Mouse (Mus musculus) kidney, embryonic 14.5 days (tissue): ENCODE measurements around the gene Olfr504. TPM values are rescaled to one million over a fixed set of nuclear protein-coding genes. Genes with fewer than 3 reads are reported as not detected.
"Not testable (repeated sequence)": the region's sequence is repeated elsewhere in the genome, so short reads cannot be mapped to it uniquely, and the experiment has no call there.

ENCODE experiments used
- ATAC-seq: fragments of 200-750 bp; cut with Nextera tagmentation; 2 replicates; pipeline ENCODE4 v1.8.0; 2017; ENCODE audit warnings: moderate number of reproducible peaks, mild to moderate bottlenecking, moderate TSS enrichment, moderate library complexity; ENCODE audit not compliant: low FRiP score, low TSS enrichment
- H3K27ac ChIP-seq: fragments of 300-500 bp; sonication (generic); 2 replicates; pipeline ENCODE4 v1.5.1; 2014; ENCODE audit warnings: low read depth, mild to moderate bottlenecking, low read length, moderate library complexity, mixed read lengths
- H3K27me3 ChIP-seq: fragments of 300-500 bp; sonication (generic); 2 replicates; pipeline ENCODE4 v1.6.1; 2014; ENCODE audit warnings: mild to moderate bottlenecking, low read length; ENCODE audit not compliant: control insufficient read depth, insufficient read depth
- H3K36me3 ChIP-seq: fragments of 300-500 bp; sonication (generic); 2 replicates; pipeline ENCODE4 v1.6.1; 2014; ENCODE audit warnings: low read length, mixed read lengths; ENCODE audit not compliant: control insufficient read depth, insufficient read depth
- H3K4me1 ChIP-seq: fragments of 300-500 bp; sonication (generic); 2 replicates; pipeline ENCODE4 v1.6.1; 2014; ENCODE audit warnings: low read length, mixed read lengths; ENCODE audit not compliant: control insufficient read depth, insufficient read depth
- H3K4me2 ChIP-seq: fragments of 300-500 bp; sonication (generic); replicated peaks from 2 replicates; pipeline ENCODE4 v1.6.1; 2014; ENCODE audit warnings: low read depth, mild to moderate bottlenecking, low read length
- H3K4me3 ChIP-seq: fragments of 300-500 bp; sonication (generic); 2 replicates; pipeline ENCODE4 v1.5.1; 2014; ENCODE audit warnings: mild to moderate bottlenecking, low read length
- H3K9ac ChIP-seq: fragments of 300-500 bp; sonication (generic); 2 replicates; pipeline ENCODE4 v1.6.1; 2014; ENCODE audit warnings: low read depth, mild to moderate bottlenecking, low read length, moderate library complexity
- H3K9me3 ChIP-seq: fragments of 300-500 bp; sonication (generic); 2 replicates; pipeline ENCODE4 v1.6.1; 2016; ENCODE audit warnings: low read length; ENCODE audit not compliant: control insufficient read depth
- WGBS: fragments of 180-500 bp; shearing (Covaris S2); extraction: QIAGEN DNeasy Blood & Tissue Kit; methylation state at CpG from one replicate; pipeline ENCODE4 v1.1.7; 2014; 5-methylcytosine and 5-hydroxymethylcytosine counted together
- polyA plus RNA-seq: library from polyadenylated mRNA; unstranded; fragments of >200 nt; fragmentation: Nextera tagmentation; extraction: Ambion mirVana; gene quantifications from 2 replicates; pipeline ENCODE4 v1.2.1, GENCODE M21; 2014

Gene Olfr504
- polyA plus RNA-seq = not detected in 2 replicates

- Histone ChIP-seq H3K27me3 (no peaks in the 10 kb centered on the region), H3K27ac (no peak within 1 kb of the TSS), H3K4me3 (no peak within 1 kb of the TSS), H3K9me3 (0 out of 2 replicates have a peak, but pooled peaks cover 3% of the 10 kb centered on the region), H3K4me1 (no peaks in the 10 kb centered on the region), H3K9ac (no peak within 1 kb of the TSS), H3K4me2 (no peak within 1 kb of the TSS), H3K36me3 (no peaks in the 10 kb centered on the region)
- no peak for ATAC-seq
- WGBS = 84% methylated on average over 1 of the region's 1 CpGs
These were observed at the start of gene Olfr504 for GRCm38 (mm10) chr7:108565693-108566092. Olfr504 (minus strand) TSS chr7:108565793.

- Histone ChIP-seq H3K4me1 (no peaks in the 10 kb centered on the region), H3K36me3 (no peaks in the 10 kb centered on the region), H3K27me3 (no peaks in the 10 kb centered on the region), H3K27ac (no peak overlapping the region), H3K9ac (no peak overlapping the region), H3K9me3 (no peaks in the 10 kb centered on the region), H3K4me3 (no peak overlapping the region), H3K4me2 (no peak overlapping the region)
- WGBS = 90% methylated on average over 2 of the region's 2 CpGs
- no peak for ATAC-seq
These were observed 48.5 kb upstream of the Olfr504 start for GRCm38 (mm10) chr7:108614110-108614509.

- Histone ChIP-seq H3K27ac (no peak within 1 kb of the TSS), H3K9me3 (no peaks in the 10 kb centered on the region), H3K4me2 (no peak within 1 kb of the TSS), H3K9ac (no peak within 1 kb of the TSS), H3K27me3 (no peaks in the 10 kb centered on the region), H3K36me3 (no peaks in the 10 kb centered on the region), H3K4me3 (no peak within 1 kb of the TSS), H3K4me1 (no peaks in the 10 kb centered on the region)
- ATAC-seq = no peak
These were observed 44.9 kb upstream of the Olfr504 start, which contains the start of gene Olfr506 for GRCm38 (mm10) chr7:108610487-108610886. Olfr506 (plus strand) TSS chr7:108610787.

- H3K36me3 ChIP-seq, H3K4me3 ChIP-seq, H3K9ac ChIP-seq, H3K27me3 ChIP-seq, H3K27ac ChIP-seq, H3K9me3 ChIP-seq, ATAC-seq, H3K4me2 ChIP-seq, H3K4me1 ChIP-seq: not testable (repeated sequence)
- 85% methylated on average over 3 of the region's 3 CpGs for WGBS
These were observed 36.3 kb upstream of the Olfr504 start for GRCm38 (mm10) chr7:108601916-108602315.

GRCm38 (mm10) chr7:108589797-108590196 lies 24.2 kb upstream of the Olfr504 start:
- no peaks in the 10 kb centered on the region for H3K36me3 ChIP-seq
- H3K27me3 ChIP-seq = no peaks in the 10 kb centered on the region
- no peak for ATAC-seq
- 92% methylated on average over 1 of the region's 1 CpGs for WGBS
- H3K4me1 ChIP-seq = no peaks in the 10 kb centered on the region
- no peak overlapping the region for H3K9ac ChIP-seq
- no peak overlapping the region for H3K27ac ChIP-seq
- no peaks in the 10 kb centered on the region for H3K9me3 ChIP-seq
- no peak overlapping the region for H3K4me3 ChIP-seq
- H3K4me2 ChIP-seq = no peak overlapping the region

- 47% methylated on average over 1 of the region's 1 CpGs for WGBS
- not testable (repeated sequence) for H3K27ac ChIP-seq, H3K4me1 ChIP-seq, H3K27me3 ChIP-seq, H3K9me3 ChIP-seq, H3K36me3 ChIP-seq, H3K4me3 ChIP-seq, H3K4me2 ChIP-seq, ATAC-seq, H3K9ac ChIP-seq
These were observed 21.4 kb downstream of the Olfr504 start, which contains the start of gene Olfr503 for GRCm38 (mm10) chr7:108544227-108544626. Olfr503 (plus strand) TSS chr7:108544527.

GRCm38 (mm10) chr7:108542416-108542815 lies 23.2 kb downstream of the Olfr504 start:
- H3K9me3 ChIP-seq = no peaks in the 10 kb centered on the region
- no peaks in the 10 kb centered on the region for H3K4me1 ChIP-seq
- H3K27me3 ChIP-seq = no peaks in the 10 kb centered on the region
- no peak overlapping the region for H3K9ac ChIP-seq
- H3K4me2 ChIP-seq = no peak overlapping the region
- 91% methylated on average over 13 of the region's 13 CpGs for WGBS
- H3K36me3 ChIP-seq = no peaks in the 10 kb centered on the region
- no peak overlapping the region for H3K4me3 ChIP-seq
- ATAC-seq = no peak
- H3K27ac ChIP-seq = no peak overlapping the region

- Histone ChIP-seq H3K4me3 (no peak within 1 kb of the TSS), H3K4me2 (no peak within 1 kb of the TSS), H3K9me3 (no peaks in the 10 kb centered on the region), H3K27me3 (no peaks in the 10 kb centered on the region), H3K9ac (no peak within 1 kb of the TSS), H3K36me3 (no peaks in the 10 kb centered on the region), H3K27ac (no peak within 1 kb of the TSS), H3K4me1 (no peaks in the 10 kb centered on the region)
- no peak for ATAC-seq
- WGBS = 71% methylated on average over 1 of the region's 1 CpGs
These were observed 40.6 kb downstream of the Olfr504 start, which contains the start of gene Olfr502 for GRCm38 (mm10) chr7:108524965-108525364. Olfr502 (minus strand) TSS chr7:108525065.
